Mouse (Mus musculus) large intestine, adult 2 months (tissue): Measurements from ENCODE around the gene Cdk6. TPM values are rescaled to one million over a fixed set of nuclear protein-coding genes. Genes with fewer than 3 reads are reported as not detected.

Experiments used
- DNase-seq: peaks from one replicate; pipeline ENCODE4 v3.0.0-alpha.2; 2012; ENCODE audit warnings: low read depth, low spot score
- WGBS: fragments of 180-500 bp; shearing (Covaris S2); methylation state at CpG from one replicate; pipeline ENCODE4 v1.1.7; 2018; 5-methylcytosine and 5-hydroxymethylcytosine counted together
- polyA plus RNA-seq: library from polyadenylated mRNA; depleted of rRNA; stranded (reverse); fragments of >200 nt; gene quantifications from 2 replicates; pipeline ENCODE4 v1.2.3, GENCODE M21; 2012

The Cdk6 gene
- polyA plus RNA-seq, 1 experiment = 4.6 TPM

GRCm38 (mm10) chr5:3371212-3371611 lies 29.9 kb downstream of the Cdk6 start:
- no peak for DNase-seq
- 81% methylated on average over 2 of the region's 2 CpGs for WGBS

DNA sequence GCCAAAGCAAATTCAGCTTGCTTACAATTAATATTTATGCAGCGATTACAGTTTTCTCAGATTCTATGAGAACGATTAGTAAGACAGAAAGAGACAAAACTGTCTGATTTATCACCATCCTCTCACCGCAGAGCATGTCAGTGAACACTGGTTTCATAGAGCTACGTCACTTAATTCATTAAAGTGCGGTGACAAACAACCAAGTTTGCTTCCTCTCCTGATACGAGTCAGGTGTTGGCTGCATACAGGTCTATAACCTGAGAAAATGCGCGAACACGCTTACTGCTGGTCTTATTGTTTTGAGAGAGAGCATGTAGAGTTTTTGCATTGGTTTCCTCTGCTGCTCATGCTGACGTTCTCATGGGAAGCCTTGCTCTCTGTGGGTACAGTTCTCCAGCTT lies 31.9 kb downstream of the Cdk6 start:
- no peak for DNase-seq
- WGBS = 88% methylated on average over 10 of the region's 10 CpGs

DNA sequence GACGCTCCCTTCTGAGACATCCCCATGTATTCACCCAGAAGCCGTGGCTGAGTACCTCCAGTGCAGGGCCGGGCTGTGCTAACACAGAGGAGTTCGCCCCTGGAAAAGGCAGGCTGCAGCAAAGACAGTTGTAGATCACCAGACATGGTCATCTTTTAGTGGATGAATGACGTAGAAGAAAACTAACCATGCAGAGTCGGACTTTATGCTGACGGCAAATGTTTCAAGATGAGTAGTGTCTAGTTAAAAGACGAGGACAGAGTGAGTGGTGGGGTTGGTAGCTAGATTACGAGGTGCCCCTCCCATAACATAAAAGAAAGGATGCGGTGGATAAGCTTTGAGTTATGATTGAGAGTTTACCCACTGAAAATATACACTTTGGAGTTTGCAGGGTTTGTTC lies 33.5 kb downstream of the Cdk6 start:
- WGBS = 81% methylated on average over 10 of the region's 10 CpGs
- DNase-seq = no peak

DNA sequence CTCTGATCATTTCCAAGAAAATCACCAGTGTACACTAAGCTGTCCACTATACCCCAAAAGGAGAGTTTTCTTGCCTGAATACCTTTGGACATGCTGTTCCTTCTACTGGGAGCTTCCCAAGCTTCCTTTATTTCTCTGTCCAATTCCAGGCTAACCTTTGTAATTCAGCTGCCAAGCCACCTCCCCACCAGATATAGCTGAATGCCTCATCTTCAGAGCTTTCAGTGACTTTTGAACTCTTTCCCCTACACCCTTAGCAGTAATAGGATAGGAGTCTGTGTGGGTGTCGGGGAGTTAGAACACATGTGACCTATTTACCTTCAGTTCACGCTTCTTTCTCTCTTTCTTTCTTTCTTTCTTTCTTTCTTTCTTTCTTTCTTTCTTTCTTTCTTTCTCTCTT lies 34.9 kb downstream of the Cdk6 start:
- 76% methylated on average over 2 of the region's 2 CpGs for WGBS
- no peak for DNase-seq

- DNase-seq = no peak
- WGBS = 41% methylated on average over 4 of the region's 4 CpGs
Measured at GRCm38 (mm10) chr5:3379252-3379651, 38.0 kb downstream of the Cdk6 start.

DNA sequence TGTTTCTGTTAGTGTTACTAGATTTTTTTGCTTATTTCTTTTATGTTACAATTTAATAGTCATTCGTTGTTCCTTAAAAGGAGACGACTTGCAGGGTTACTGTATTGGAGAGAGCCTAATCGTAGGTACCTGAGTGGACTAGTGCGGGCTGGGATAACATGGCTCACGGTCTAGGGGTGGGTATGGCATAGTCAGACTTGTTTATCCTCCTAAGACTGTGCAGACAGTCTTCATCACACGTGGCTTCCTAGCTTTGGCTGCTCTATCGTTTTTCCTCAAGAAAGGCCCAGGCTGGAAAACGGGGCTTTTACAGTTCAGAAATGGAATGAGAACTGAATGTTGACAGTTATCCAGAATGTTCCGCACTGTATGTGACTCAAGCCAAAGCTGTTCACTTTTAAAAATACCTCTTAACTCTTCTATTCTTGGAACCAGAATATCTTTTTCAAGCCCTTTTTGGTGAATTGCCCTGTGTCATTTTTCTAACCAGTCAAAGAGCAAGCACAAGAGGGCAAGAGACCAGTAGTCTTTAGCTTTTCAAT lies 39.5 kb downstream of the Cdk6 start:
- DNase-seq = no peak
- 60% methylated on average over 9 of the region's 9 CpGs for WGBS

DNA sequence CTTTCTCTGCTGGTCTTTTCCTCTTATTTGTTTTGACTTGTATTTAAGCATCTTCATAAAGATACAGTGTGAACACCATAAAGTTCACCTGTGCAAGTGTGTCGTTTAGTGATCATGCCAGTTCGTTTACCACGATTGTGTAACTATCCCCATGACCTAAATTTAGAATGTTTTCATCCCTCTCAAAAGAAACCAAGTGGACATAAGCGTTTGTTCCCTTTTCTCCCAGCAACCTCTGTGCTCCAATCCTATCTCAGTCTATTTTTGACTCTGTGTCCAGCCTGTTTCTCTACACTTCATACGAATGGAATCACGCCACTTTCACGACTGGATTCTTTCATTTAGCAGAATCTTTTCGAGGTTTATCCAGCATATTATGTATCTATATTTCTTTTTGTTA lies 40.5 kb downstream of the Cdk6 start:
- no peak for DNase-seq
- 45% methylated on average over 8 of the region's 8 CpGs for WGBS

GRCm38 (mm10) chr5:3382343-3383040 lies 41.2 kb downstream of the Cdk6 start:
- DNase-seq = no peak
- 79% methylated on average over 13 of the region's 13 CpGs for WGBS

- 38% methylated on average over 3 of the region's 3 CpGs for WGBS
- no peak for DNase-seq
Measured at GRCm38 (mm10) chr5:3383547-3383946, 42.3 kb downstream of the Cdk6 start.

- WGBS = 62% methylated on average over 1 of the region's 1 CpGs
- no peak for DNase-seq
Measured at GRCm38 (mm10) chr5:3385078-3385477, 43.8 kb downstream of the Cdk6 start.

DNA sequence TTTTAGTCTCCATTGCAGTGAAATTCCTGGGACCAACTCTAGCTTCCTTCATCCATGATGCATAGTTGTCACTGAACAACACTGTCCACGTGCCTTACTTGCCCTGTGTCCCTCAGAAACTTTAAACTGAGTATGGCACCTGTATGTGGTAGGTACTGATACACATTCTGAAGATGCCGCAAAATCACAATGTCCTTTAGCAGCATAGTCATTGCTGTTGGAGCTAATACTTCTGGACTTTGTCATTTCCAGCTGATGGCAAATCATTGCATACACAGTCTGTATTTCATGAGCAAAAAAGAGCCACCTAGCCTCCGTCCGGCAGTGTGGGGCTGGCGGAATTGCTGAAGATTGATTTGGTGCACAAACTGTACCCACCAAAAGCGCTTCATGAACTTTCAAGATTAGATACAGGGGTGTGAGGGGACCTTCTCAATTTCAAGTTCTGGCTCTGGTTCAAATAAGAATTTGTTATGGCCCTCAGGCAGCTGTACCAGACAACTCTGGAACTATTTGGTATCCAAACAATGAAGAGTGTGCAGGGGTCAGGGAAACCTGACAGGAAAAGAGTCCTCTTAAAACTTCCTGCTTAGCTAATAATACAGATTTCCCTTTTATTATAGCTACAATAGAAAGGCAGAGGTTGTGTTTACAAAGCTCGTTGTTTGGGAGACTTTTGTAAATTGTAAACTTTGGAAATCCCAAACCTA lies 44.9 kb downstream of the Cdk6 start:
- 67% methylated on average over 7 of the region's 7 CpGs for WGBS
- no peak for DNase-seq

- no peak for DNase-seq
- WGBS = 47% methylated on average over 4 of the region's 4 CpGs
Measured at GRCm38 (mm10) chr5:3386731-3387087, 45.4 kb downstream of the Cdk6 start.

- DNase-seq = no peak
- WGBS = 55% methylated on average over 5 of the region's 5 CpGs
Measured at GRCm38 (mm10) chr5:3387138-3387537, 45.9 kb downstream of the Cdk6 start.

GRCm38 (mm10) chr5:3392856-3393255 lies 51.6 kb downstream of the Cdk6 start:
- DNase-seq = no peak
- WGBS = 51% methylated on average over 3 of the region's 3 CpGs

GRCm38 (mm10) chr5:3394145-3394544 lies 52.9 kb downstream of the Cdk6 start:
- 86% methylated on average over 7 of the region's 7 CpGs for WGBS
- no peak for DNase-seq

GRCm38 (mm10) chr5:3395020-3395419 lies 53.7 kb downstream of the Cdk6 start:
- 89% methylated on average over 6 of the region's 6 CpGs for WGBS
- no peak for DNase-seq

DNA sequence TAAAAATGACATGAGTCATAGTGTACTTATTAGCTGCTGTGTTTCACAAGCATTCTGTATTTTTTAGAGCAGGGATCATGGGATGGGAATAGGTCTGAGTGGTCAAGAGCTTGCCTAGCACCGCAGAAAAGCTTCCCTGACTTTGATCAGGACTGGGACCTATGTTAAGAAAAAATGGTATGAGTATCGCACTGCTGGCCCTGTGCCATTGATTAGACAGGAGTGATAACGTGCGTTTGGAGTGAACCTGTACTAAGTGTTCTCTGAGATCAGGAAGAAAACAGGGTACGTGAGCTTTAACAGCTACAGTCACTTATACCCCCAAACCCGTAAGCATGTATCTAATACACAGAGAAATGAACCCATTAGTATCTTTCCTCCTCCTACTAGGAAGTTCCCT lies 54.9 kb downstream of the Cdk6 start:
- no peak for DNase-seq
- 74% methylated on average over 6 of the region's 6 CpGs for WGBS

- 80% methylated on average over 11 of the region's 11 CpGs for WGBS
- DNase-seq = no peak
Measured at GRCm38 (mm10) chr5:3396910-3397575, 55.8 kb downstream of the Cdk6 start.

DNA sequence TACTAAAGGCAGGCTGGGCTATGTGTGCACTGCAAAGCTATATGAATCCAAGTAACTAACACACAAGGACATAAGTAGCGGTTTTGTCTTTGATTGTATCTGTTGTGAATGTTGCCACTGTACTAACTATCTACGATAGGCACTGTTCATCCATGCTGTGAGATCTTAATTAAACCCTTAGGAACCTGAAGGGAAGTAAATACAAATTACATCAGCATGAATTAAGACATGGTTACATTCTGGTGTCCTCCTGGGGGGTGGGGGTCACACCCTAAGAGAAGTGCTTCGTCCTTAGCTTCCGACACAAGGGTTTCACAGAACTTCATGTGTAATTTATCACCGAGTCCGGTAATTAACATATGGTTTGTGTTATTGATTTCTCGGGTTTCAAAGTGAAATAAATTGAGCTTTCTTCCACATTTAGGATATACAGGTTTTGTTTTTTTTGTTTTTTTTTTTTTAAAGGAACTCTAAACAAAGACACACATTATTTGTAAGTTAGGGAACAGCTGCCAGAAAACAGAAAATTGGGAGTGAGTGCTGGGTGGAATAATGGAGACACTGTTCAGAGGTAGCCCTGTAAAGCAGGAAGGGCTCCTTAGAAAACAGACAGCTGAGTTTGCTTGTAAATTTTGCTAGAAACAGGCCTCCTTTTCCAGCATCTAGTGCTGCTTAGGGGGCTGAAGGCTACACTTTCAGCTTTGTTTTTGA lies 58.7 kb downstream of the Cdk6 start:
- WGBS = 83% methylated on average over 7 of the region's 7 CpGs
- no peak for DNase-seq

DNA sequence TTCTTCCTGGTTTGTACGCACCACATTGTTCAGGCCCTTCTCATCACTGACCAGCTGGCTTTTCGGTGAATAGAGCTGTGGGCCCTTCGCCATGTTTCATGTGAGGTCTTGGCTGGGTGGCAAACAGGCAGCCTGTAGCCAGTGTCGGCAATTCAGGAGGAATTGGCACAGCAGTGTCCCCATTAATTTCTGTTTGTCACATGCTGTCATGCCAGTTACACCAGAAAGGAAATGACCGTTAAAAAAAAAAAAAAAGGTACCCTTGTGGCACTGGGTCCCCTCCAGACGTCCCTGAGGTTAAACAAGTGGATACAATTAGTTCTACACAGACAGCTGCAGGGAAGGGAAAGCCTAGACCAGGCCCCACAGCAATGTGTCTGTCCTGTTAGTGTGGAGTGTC lies 63.8 kb downstream of the Cdk6 start:
- DNase-seq = no peak
- 59% methylated on average over 6 of the region's 6 CpGs for WGBS
